Mouse (Mus musculus): ENCODE measurements around the gene Fbxw8.
A peak's percentile ranks its signal among the peaks of the same experiment; 100 is the strongest.

Gene Fbxw8

GRCm38 (mm10) chr5:118149711-118150110, 5.6 kb downstream of the Fbxw8 start:
- no peak for DNase-seq

GRCm38 (mm10) chr5:118147264-118147663, 8.0 kb downstream of the Fbxw8 start:
- DNase-seq = no peak

- no peak for DNase-seq
Observed at GRCm38 (mm10) chr5:118145999-118146679, 9.1 kb downstream of the Fbxw8 start.

GRCm38 (mm10) chr5:118145458-118145857, 9.8 kb downstream of the Fbxw8 start:
- no peak for DNase-seq

- no peak for DNase-seq
Observed at GRCm38 (mm10) chr5:118144770-118145169, 10.5 kb downstream of the Fbxw8 start.

- no peak for DNase-seq
Observed at GRCm38 (mm10) chr5:118144327-118144726, 10.9 kb downstream of the Fbxw8 start.

- no peak for DNase-seq
Observed at GRCm38 (mm10) chr5:118143211-118144026, 11.8 kb downstream of the Fbxw8 start.

GRCm38 (mm10) chr5:118142471-118142870, 12.8 kb downstream of the Fbxw8 start:
- no peak for DNase-seq

GRCm38 (mm10) chr5:118139630-118140029, 15.6 kb downstream of the Fbxw8 start:
- no peak for DNase-seq

- no peak for DNase-seq
Observed at GRCm38 (mm10) chr5:118136391-118136790, 18.9 kb downstream of the Fbxw8 start.

- no peak for DNase-seq
Observed at GRCm38 (mm10) chr5:118128651-118129050, 26.6 kb downstream of the Fbxw8 start.

- DNase-seq = no peak
Observed at GRCm38 (mm10) chr5:118128208-118128607, 27.1 kb downstream of the Fbxw8 start.

- DNase-seq = no peak
Observed at GRCm38 (mm10) chr5:118126671-118127070, 28.6 kb downstream of the Fbxw8 start.

GRCm38 (mm10) chr5:118123096-118123495, 32.2 kb downstream of the Fbxw8 start:
- no peak for DNase-seq

- no peak for DNase-seq
Observed at GRCm38 (mm10) chr5:118121928-118122327, 33.3 kb downstream of the Fbxw8 start.

GRCm38 (mm10) chr5:118120670-118121069, 34.6 kb downstream of the Fbxw8 start:
- DNase-seq = no peak

GRCm38 (mm10) chr5:118118922-118119321, 36.3 kb downstream of the Fbxw8 start:
- DNase-seq = no peak

GRCm38 (mm10) chr5:118118351-118118750, 36.9 kb downstream of the Fbxw8 start:
- DNase-seq = no peak

- no peak for DNase-seq
Observed at GRCm38 (mm10) chr5:118113617-118114016, 41.6 kb downstream of the Fbxw8 start.

- DNase-seq = no peak
Observed at GRCm38 (mm10) chr5:118113043-118113442, 42.2 kb downstream of the Fbxw8 start.

GRCm38 (mm10) chr5:118108794-118109440, 46.3 kb downstream of the Fbxw8 start:
- DNase-seq = no peak

GRCm38 (mm10) chr5:118108124-118108793, 47.0 kb downstream of the Fbxw8 start:
- peak; percentile 92 for DNase-seq

GRCm38 (mm10) chr5:118106667-118107066, 48.6 kb downstream of the Fbxw8 start:
- DNase-seq = no peak
